Mouse (Mus musculus): ENCODE data around the gene App.

GRCm38 (mm10) chr16:85084152-85084551 lies 89.4 kb downstream of the App start:
- TF ChIP-seq POLR2A (IDR thresholded peaks at IDR 0.05; ENCODE audit: insufficient read length, low read depth) (no peak), USF1 (IDR thresholded peaks at IDR 0.05; ENCODE audit: low read depth) (no peak), POLR2AphosphoS2 (IDR thresholded peaks at IDR 0.05; ENCODE audit: insufficient read length, low read depth) (no peak), MYOG (IDR thresholded peaks at IDR 0.05; ENCODE audit: control insufficient read depth in 1 of 3, insufficient read depth in 1 of 3, insufficient read length in 2 of 3, low read depth in 2 of 3) (no peak), MYOD1 (IDR thresholded peaks at IDR 0.05; ENCODE audit: control insufficient read depth in 1 of 3, insufficient read length in 2 of 3, low read depth in 2 of 3) (no peak), MAX (IDR thresholded peaks at IDR 0.05; ENCODE audit: low read depth) (no peak), TCF12 (IDR thresholded peaks at IDR 0.05; ENCODE audit: insufficient read depth, poor library complexity, severe bottlenecking) (no peak), E2F4 (IDR thresholded peaks at IDR 0.05; ENCODE audit: insufficient read depth) (no peak), TCF3 (IDR thresholded peaks at IDR 0.05; ENCODE audit: insufficient read length, low read depth) (no peak)

Data from myocyte (in vitro differentiated cells).